Mouse (Mus musculus) heart, embryonic 13.5 days (tissue): ENCODE results near the gene Hspb6. TPM values are rescaled to one million over a fixed set of nuclear protein-coding genes. Genes with fewer than 3 reads are reported as not detected.

Source experiments
- ATAC-seq: fragments of 200-750 bp; cut with Nextera tagmentation; 2 replicates; pipeline ENCODE4 v1.8.0; 2017; ENCODE audit warnings: moderate TSS enrichment; ENCODE audit not compliant: insufficient number of reproducible peaks, low FRiP score, low TSS enrichment; ENCODE audit errors: extremely low read depth
- H3K27ac ChIP-seq: fragments of 300-500 bp; sonication (generic); replicated peaks from 2 replicates; pipeline ENCODE4 v1.5.1; 2015; ENCODE audit warnings: moderate library complexity, mild to moderate bottlenecking, inconsistent platforms
- H3K27me3 ChIP-seq: fragments of 300-500 bp; sonication (generic); replicated peaks from 2 replicates; pipeline ENCODE4 v1.6.1; 2015; ENCODE audit warnings: mild to moderate bottlenecking, inconsistent platforms
- H3K36me3 ChIP-seq: fragments of 300-500 bp; sonication (generic); 2 replicates; pipeline ENCODE4 v1.6.1; 2015; ENCODE audit warnings: mild to moderate bottlenecking, inconsistent platforms
- H3K4me1 ChIP-seq: fragments of 300-500 bp; sonication (generic); 2 replicates; pipeline ENCODE4 v1.6.1; 2015; ENCODE audit warnings: inconsistent platforms
- H3K4me2 ChIP-seq: fragments of 300-500 bp; sonication (generic); 2 replicates; pipeline ENCODE4 v1.6.1; 2015; ENCODE audit warnings: inconsistent platforms, mild to moderate bottlenecking, moderate library complexity
- H3K4me3 ChIP-seq: fragments of 300-500 bp; sonication (generic); 2 replicates; pipeline ENCODE4 v1.5.1; 2015; ENCODE audit warnings: moderate library complexity, mild to moderate bottlenecking, inconsistent platforms
- H3K9ac ChIP-seq: fragments of 300-500 bp; sonication (generic); 2 replicates; pipeline ENCODE4 v1.6.1; 2015; ENCODE audit warnings: inconsistent platforms, mild to moderate bottlenecking, moderate library complexity
- H3K9me3 ChIP-seq: fragments of 300-500 bp; sonication (generic); 2 replicates; pipeline ENCODE4 v1.6.1; 2016; ENCODE audit warnings: inconsistent platforms
- WGBS: fragments of 180-500 bp; shearing (Covaris S2); methylation state at CpG from one replicate; pipeline ENCODE4 v1.1.7; 2015; ENCODE audit warnings: mixed read lengths; 5-methylcytosine and 5-hydroxymethylcytosine counted together
- polyA plus RNA-seq: library from polyadenylated mRNA; unstranded; fragments of >200 nt; fragmentation: Nextera tagmentation; extraction: Ambion mirVana; gene quantifications from 2 replicates; pipeline ENCODE4 v1.2.1, GENCODE M21; 2015

Hspb6 gene
- polyA plus RNA-seq, 1 experiment from 2014 or later = 76.6 TPM

DNA sequence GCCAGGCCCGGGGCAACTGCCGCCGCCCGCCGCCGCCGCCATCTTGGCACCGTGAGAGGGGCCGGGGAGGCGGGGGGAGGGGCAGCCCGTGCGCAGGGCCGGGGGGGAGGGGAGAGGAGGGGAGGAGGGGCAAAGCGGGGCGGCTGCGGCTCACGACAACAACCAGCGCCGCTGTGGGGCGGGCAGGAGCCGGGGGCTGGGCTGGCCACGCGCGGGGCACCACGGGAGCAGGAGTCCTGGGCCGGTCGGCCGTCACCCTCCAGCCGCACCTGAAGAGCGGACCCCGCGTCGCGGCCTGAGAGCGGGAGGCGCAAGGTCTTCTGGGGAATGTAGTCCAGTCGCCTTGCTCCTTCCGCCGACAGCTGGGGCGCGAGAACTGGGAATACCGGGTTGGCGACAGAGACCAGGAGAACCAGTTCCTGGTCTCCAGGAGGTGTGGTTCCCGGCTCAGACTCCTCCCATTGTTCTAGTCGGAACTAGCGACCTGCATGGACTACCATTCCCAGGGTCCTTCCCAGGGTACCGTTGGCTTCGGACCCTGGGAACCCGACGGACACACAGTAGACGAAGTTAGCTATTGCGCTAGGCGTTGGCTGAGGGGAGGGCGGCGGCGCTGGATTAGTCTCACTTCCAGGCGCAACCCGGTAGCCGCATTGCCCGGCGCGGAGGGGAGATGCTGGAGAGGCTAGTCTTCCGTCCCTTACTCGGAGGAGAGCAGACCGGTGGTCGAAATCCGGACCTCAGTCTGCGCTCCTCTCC is 36.9 kb downstream of the Hspb6 start, which contains the start of gene Kmt2b:
Gene Kmt2b (minus strand): TSS at position 51 of the 759 bp plus-strand sequence.
- WGBS = under 1% methylated on average over 63 of the region's 68 CpGs
- Histone ChIP-seq H3K4me2 (peak within 1 kb of the TSS; percentile 98), H3K4me1 (peaks cover 23% of the 10 kb centered on the region), H3K27me3 (no peaks in the 10 kb centered on the region; the same call in 1 of the 2 replicates), H3K27ac (peak within 1 kb of the TSS; percentile 90), H3K4me3 (peak within 1 kb of the TSS; percentile 80), H3K9ac (peak within 1 kb of the TSS; percentile 96), H3K9me3 (no peaks in the 10 kb centered on the region), H3K36me3 (peaks cover 31% of the 10 kb centered on the region)
- ATAC-seq = peak; percentile 92

DNA sequence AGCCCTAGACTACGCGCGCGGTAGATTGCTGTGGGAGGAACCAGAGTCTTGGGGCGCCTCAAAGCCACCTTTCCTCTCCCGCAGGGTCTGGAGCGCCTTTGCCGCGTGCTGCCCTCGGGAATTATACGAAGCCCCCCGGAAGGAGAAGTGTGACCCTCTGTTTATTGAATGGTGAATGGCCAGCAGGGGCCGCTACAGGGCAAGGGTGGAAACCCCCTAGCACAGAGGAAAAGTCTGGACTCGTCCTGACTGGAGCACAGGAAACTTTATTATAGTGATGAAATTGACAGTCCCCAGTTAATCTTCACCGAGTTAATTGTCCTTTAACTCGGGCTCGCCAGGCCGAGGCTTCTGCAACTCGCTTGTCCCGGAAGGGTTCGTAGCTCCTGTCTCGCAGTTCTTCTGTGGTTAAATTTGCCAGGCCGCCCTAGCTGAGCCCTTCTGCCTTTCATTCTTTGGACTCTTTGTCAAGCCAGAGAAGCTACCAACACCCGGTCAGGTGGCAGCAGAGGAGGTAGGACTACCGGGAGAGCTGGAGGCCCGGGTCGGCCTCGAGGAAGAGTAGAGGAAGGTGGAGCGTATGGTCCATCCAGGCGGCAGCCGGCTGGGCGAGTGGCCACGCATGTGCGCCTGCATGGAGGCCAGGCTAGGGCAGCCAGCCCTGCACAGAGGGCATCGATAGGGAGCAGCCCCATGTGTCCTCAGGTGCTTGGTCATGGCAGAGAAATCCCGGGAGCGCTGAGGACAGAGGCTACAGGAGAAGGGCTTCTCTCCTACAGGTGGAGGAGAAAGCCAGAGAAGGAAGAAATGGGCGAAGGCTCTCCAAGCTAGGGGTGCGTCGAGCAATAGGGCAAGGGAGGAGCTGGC is 37.7 kb downstream of the Hspb6 start:
- peak; percentile 29; the same call in 1 of the 2 replicates for ATAC-seq
- Histone ChIP-seq H3K4me3 (peak overlapping the region; percentile 80), H3K27ac (peak overlapping the region; percentile 90), H3K9me3 (no peaks in the 10 kb centered on the region), H3K36me3 (peaks cover 23% of the 10 kb centered on the region), H3K27me3 (peaks cover 4% of the 10 kb centered on the region), H3K9ac (peak overlapping the region; percentile 96), H3K4me2 (peak overlapping the region; percentile 98), H3K4me1 (peaks cover 23% of the 10 kb centered on the region)
- WGBS = 26% methylated on average over 40 of the region's 40 CpGs

DNA sequence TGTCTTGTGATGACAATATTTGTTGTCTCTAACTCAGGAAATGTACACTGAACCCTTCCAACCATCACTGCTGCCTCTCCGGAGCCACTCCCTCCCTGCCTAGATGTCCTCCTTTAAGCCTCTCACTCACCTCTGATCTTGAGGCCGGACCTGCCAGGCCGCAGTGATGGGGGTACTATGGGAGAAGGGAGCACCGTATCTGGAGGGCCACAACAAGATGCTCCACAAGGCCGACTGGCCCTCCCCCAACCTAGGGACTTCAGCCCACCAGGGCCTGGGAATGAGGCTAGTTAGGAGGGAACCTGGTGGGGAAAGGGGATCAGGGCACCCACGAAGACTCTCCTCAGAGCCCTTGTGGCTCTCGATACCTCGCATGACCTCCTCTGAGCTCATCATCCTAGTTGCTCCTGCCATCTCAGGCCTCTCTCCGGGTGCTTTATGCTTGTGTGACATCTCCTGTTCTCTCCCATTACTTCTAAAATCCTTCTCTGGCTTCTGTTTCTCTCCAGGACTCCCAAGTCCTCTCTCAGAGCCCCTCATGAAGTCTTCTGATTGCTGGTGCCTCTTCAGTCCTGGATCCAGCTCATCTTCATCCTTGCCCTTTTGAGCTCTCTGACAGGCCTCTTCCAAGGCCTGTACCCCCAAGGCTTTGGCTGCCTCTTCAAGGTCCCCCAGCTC is 39.1 kb downstream of the Hspb6 start:
- 77% methylated on average over 9 of the region's 9 CpGs for WGBS
- ATAC-seq = no peak
- no peak overlapping the region for H3K4me3 ChIP-seq

DNA sequence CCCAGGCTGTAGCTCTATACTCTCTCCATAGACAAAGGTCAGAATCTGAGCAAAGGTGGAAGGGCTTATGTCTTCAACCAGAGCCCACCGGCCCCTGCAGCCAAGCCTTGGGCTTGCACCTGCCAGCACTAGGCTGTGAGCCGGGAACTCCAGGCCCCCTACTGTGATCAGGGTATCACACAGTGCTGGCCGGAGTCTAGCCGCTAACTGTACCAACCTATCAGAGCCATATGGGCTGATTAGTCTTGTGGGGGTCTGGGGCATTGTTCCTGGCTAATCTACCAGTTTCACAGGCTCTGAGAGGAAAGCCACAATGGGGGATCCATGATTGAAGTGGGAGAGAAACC is 39.6 kb downstream of the Hspb6 start:
- H3K9me3 ChIP-seq = no peaks in the 10 kb centered on the region
- no peak overlapping the region for H3K27ac ChIP-seq
- H3K4me3 ChIP-seq = no peak overlapping the region
- 50% methylated on average over 4 of the region's 4 CpGs for WGBS
- H3K4me1 ChIP-seq = peaks cover 20% of the 10 kb centered on the region
- H3K9ac ChIP-seq = 0 out of 2 replicates have a peak overlapping the region, but pooled peaks have one; percentile 7
- no peak overlapping the region for H3K4me2 ChIP-seq
- no peak for ATAC-seq
- H3K36me3 ChIP-seq = peaks cover 4% of the 10 kb centered on the region
- H3K27me3 ChIP-seq = peaks cover 17% of the 10 kb centered on the region

More for the DNA sequence above, 39.1 kb downstream of the Hspb6 start:
- Histone ChIP-seq H3K4me2 (no peak overlapping the region), H3K27me3 (peaks cover 15% of the 10 kb centered on the region), H3K9ac (peak overlapping the region; percentile 50; the same call in 1 of the 2 replicates), H3K4me1 (peaks cover 23% of the 10 kb centered on the region), H3K36me3 (peaks cover 9% of the 10 kb centered on the region), H3K9me3 (no peaks in the 10 kb centered on the region), H3K27ac (no peak overlapping the region)

DNA sequence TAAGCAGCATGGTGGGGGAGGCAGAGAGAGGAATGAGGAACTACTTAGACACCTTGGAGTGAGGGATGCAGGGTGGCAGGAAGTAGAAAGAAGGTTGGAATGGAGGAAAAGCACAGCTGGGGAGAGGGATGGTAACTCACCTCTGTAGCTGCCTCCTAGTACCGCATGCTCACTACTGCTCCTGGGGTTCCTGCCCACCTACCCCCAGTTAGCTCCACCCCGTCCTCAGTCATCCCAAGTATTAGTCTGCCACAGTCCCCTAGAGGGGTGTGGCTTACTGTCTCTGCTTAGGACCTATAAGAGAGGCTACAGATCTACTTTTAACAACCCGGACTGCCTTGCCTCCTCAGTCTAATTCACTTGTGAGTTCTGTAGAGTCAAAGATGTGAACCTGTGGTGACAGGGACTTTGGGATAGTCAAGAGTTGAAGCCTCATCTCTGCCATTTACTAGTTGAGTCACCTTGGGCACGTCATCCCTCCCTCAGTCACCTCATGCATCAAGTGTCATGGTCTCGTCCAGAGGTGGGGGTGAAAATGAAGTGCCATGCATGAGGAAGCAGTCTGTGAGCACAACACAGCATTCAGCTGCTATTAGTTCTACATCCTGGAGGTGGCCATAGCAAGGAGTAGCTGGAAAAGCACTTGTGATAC is 40.9 kb downstream of the Hspb6 start:
- no peak for ATAC-seq
- Histone ChIP-seq H3K4me1 (peaks cover 8% of the 10 kb centered on the region), H3K4me2 (no peak overlapping the region), H3K36me3 (no peaks in the 10 kb centered on the region), H3K9ac (no peak overlapping the region), H3K4me3 (no peak overlapping the region), H3K27ac (no peak overlapping the region), H3K9me3 (no peaks in the 10 kb centered on the region), H3K27me3 (peaks cover 26% of the 10 kb centered on the region)
- 34% methylated on average over 5 of the region's 5 CpGs for WGBS

DNA sequence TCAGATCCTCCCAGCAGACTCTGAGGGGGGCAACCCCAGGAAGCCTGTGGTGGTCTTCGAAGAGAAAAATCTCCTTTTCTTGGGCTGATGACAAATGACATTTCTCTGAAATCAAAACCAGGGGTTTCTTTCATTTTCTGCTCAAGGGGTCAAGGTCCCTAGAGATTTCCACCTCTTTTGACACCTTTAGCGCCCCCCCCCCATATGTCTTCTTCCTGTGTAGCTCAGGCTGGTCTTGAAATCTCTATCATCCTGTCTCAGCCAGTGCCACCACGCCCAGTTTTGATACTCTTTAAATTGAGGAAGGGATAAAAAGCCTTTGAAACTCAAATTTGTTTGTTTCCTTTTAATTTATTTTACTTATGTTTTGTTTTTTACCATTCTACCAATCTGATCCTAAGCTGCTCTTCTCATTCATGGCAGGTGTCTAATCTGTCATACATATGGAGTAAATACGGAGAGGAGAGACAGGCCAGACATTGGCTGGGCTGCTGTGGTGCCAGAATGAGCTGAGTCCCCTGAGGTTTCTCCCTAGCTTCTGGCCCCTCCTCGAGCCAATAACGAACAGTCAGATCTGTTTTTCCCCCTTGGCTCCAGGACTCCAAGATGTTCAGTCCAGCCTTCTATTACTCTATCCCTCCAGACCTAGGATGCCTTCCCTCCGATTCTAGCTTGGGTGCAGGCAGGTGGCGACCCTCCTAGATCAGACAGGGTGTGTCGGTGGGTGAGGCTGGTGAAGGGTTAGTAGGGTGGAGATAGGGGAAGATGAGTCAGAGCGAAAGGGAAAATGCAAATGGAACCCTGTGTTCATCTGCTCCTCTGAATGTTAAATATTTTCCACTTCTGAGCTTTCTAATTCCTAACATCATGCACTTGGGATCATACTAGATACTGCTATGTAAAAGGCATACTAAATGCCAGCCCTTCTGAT is 41.9 kb downstream of the Hspb6 start:
- 67% methylated on average over 10 of the region's 10 CpGs for WGBS

DNA sequence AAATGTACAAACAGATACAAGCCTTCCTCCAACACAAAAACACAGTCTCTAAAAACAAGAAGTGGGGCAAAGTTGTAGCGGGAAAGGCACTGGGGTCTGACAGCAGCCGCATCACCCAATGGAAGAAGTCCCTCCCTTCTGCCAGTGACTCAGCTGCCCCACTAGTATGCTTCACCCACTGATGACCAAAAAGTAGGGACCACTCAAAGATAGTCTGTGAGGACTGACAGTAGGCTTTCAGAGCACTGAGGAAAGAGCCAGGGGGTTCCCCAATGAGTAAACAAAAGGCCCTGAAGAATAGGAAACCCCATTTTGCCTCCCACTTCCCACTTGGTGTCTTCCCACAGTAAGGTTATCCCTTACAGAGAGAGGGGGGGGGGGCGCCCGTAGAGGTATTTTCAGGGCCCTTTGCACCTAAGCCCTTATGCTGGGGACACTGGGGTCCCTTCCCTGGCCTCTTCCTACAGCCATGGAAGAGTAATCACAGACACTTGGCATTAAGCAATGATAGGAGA is 42.6 kb downstream of the Hspb6 start:
- Histone ChIP-seq H3K36me3 (no peaks in the 10 kb centered on the region), H3K9me3 (no peaks in the 10 kb centered on the region), H3K27me3 (peaks cover 30% of the 10 kb centered on the region), H3K4me2 (no peak overlapping the region), H3K4me3 (no peak overlapping the region), H3K4me1 (peaks cover 9% of the 10 kb centered on the region), H3K27ac (no peak overlapping the region), H3K9ac (no peak overlapping the region)
- WGBS = 53% methylated on average over 4 of the region's 4 CpGs
- no peak for ATAC-seq

More for the DNA sequence above, 41.9 kb downstream of the Hspb6 start:
- H3K27ac ChIP-seq = no peak overlapping the region
- no peak for ATAC-seq
- H3K4me1 ChIP-seq = peaks cover 8% of the 10 kb centered on the region
- peaks cover 28% of the 10 kb centered on the region for H3K27me3 ChIP-seq
- H3K9me3 ChIP-seq = no peaks in the 10 kb centered on the region
- H3K36me3 ChIP-seq = no peaks in the 10 kb centered on the region
- H3K4me3 ChIP-seq = no peak overlapping the region
- no peak overlapping the region for H3K4me2 ChIP-seq
- no peak overlapping the region for H3K9ac ChIP-seq

DNA sequence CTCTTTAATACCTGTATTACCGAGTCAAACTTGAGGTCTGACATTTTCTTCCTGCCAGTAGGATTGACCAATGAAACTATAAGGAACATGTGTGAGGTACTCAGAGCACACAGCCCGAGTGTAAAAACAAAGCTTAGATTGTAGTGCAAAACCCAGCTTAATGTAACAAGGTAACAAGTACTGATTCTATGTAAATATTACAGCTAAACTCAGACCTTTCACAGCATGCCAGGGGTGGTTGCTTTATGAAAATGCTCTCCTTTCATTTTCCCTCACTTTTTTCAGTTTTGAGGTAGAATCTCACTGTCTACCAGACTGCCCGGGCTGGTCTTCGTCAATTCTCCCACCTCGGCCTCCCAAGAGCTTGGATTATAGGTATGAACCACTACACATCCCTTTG is 44.1 kb downstream of the Hspb6 start:
- 72% methylated on average over 5 of the region's 5 CpGs for WGBS
- Histone ChIP-seq H3K9me3 (no peaks in the 10 kb centered on the region), H3K4me1 (peaks cover 12% of the 10 kb centered on the region), H3K9ac (no peak overlapping the region), H3K27me3 (peaks cover 30% of the 10 kb centered on the region), H3K4me3 (no peak overlapping the region), H3K36me3 (no peaks in the 10 kb centered on the region), H3K27ac (no peak overlapping the region), H3K4me2 (no peak overlapping the region)
- ATAC-seq = no peak

DNA sequence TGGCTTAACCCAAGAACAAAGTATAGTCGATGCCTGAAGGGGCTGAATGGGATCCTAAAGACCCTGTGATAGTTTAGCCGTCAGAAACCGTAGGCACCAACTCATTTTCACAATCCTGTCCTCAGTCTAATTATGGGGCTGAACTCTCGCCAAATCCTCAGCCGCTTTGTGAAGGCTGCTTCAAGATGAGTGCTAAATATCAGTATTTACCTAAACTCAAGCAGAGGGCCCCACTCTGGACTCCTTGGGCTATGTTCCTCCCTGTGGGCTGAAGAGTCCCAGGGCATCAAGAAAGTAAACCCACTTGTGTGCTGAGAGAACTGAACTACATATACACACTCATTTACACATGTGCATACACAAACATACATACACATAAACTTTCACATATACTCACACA is 44.8 kb downstream of the Hspb6 start:
- no peaks in the 10 kb centered on the region for H3K9me3 ChIP-seq
- peaks cover 12% of the 10 kb centered on the region for H3K4me1 ChIP-seq
- H3K36me3 ChIP-seq = no peaks in the 10 kb centered on the region
- 72% methylated on average over 5 of the region's 5 CpGs for WGBS
- no peak overlapping the region for H3K27ac ChIP-seq
- H3K27me3 ChIP-seq = peaks cover 30% of the 10 kb centered on the region
- H3K4me2 ChIP-seq = no peak overlapping the region
- no peak for ATAC-seq
- H3K4me3 ChIP-seq = no peak overlapping the region
- no peak overlapping the region for H3K9ac ChIP-seq

DNA sequence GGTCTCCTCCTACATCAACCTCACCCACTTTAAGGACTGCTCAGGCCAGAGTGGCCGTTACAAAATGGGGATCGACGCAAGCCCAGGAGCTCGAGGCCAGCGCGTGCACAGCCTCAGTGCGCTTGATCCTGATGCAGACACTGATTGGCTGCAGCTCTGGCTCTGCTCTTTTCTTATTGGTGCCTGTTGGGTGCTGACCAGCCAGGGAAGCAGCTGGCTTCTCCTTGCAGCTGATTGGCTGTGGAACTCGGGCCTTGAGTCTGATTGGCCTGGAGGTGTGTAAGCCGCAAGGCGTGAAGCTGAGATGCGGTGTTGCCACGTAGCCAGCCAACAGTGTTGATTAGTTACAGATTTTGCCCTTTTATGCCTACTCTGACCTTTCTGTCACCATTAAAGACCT is 46.8 kb downstream of the Hspb6 start, which contains the start of gene Zbtb32:
Gene Zbtb32 (minus strand): TSS at position 124 of the 400 bp plus-strand sequence.
- peaks cover 30% of the 10 kb centered on the region for H3K27me3 ChIP-seq
- H3K9me3 ChIP-seq = no peaks in the 10 kb centered on the region
- no peak within 1 kb of the TSS for H3K4me3 ChIP-seq
- ATAC-seq = no peak
- no peak within 1 kb of the TSS for H3K9ac ChIP-seq
- 88% methylated on average over 12 of the region's 12 CpGs for WGBS
- peaks cover 15% of the 10 kb centered on the region for H3K4me1 ChIP-seq
- H3K36me3 ChIP-seq = no peaks in the 10 kb centered on the region
- H3K4me2 ChIP-seq = peak within 1 kb of the TSS; percentile 49; the same call in 1 of the 2 replicates
- no peak within 1 kb of the TSS for H3K27ac ChIP-seq
